Mouse (Mus musculus): Measurements from ENCODE around the gene Rps15a.

GRCm38 (mm10) chr7:118102678-118103461 lies 13.1 kb downstream of the Rps15a start:
- TF ChIP-seq TAL1 (IDR thresholded peaks at IDR 0.05; ENCODE audit: low read length) = no peak
- TF ChIP-seq GATA1 (IDR thresholded peaks at IDR 0.05; ENCODE audit: low read length) = no peak

Measured in erythroblast, embryonic 14.5 days (primary cell).